Mouse (Mus musculus) forebrain, postnatal 0 days (tissue): ENCODE data around the gene Ankrd60. TPM values are rescaled to one million over a fixed set of nuclear protein-coding genes. Genes with fewer than 3 reads are reported as not detected.

ENCODE experiments used
- ATAC-seq: fragments of 200-750 bp; cut with Nextera tagmentation; 2 replicates; pipeline ENCODE4 v1.8.0; 2017; ENCODE audit warnings: mild to moderate bottlenecking, moderate library complexity
- DNase-seq: peaks from one replicate; pipeline ENCODE4 v3.0.0-alpha.2; 2015
- H3K27ac ChIP-seq: fragments of 300-500 bp; sonication (generic); 2 replicates; pipeline ENCODE4 v1.5.1; 2014; ENCODE audit warnings: low read depth, mild to moderate bottlenecking, antibody characterized with exemption, low read length, moderate library complexity, mixed read lengths
- H3K27me3 ChIP-seq: fragments of 300-500 bp; sonication (generic); 2 replicates; pipeline ENCODE4 v1.6.1; 2014; ENCODE audit warnings: mild to moderate bottlenecking, low read length, mixed read lengths; ENCODE audit not compliant: insufficient read depth
- H3K36me3 ChIP-seq: fragments of 300-500 bp; sonication (generic); 2 replicates; pipeline ENCODE4 v1.6.1; 2014; ENCODE audit warnings: mild to moderate bottlenecking, moderate library complexity; ENCODE audit not compliant: insufficient read depth
- H3K4me1 ChIP-seq: fragments of 300-500 bp; sonication (generic); 2 replicates; pipeline ENCODE4 v1.6.1; 2014; ENCODE audit warnings: antibody characterized with exemption; ENCODE audit not compliant: insufficient read depth
- H3K4me2 ChIP-seq: fragments of 300-500 bp; sonication (generic); 2 replicates; pipeline ENCODE4 v1.6.1; 2014; ENCODE audit warnings: low read depth, mild to moderate bottlenecking, moderate library complexity
- H3K4me3 ChIP-seq: fragments of 300-500 bp; sonication (generic); 2 replicates; pipeline ENCODE4 v1.5.1; 2014; ENCODE audit warnings: low read depth, low read length, mixed read lengths
- H3K9ac ChIP-seq: fragments of 300-500 bp; sonication (generic); 2 replicates; pipeline ENCODE4 v1.6.1; 2014; ENCODE audit warnings: mild to moderate bottlenecking
- H3K9me3 ChIP-seq: fragments of 300-500 bp; sonication (generic); 2 replicates; pipeline ENCODE4 v1.6.1; 2016; ENCODE audit warnings: low read length
- CTCF ChIP-seq: sonication (generic); IDR thresholded peaks from 2 replicates; pipeline ENCODE4 v1.5.1; 2016; ENCODE audit warnings: antibody characterized with exemption, control low read depth, low read depth
- WGBS: fragments of 180-500 bp; shearing (Covaris S2); extraction: QIAGEN DNeasy Blood & Tissue Kit; methylation state at CpG from one replicate; pipeline ENCODE4 v1.1.7; 2014; 5-methylcytosine and 5-hydroxymethylcytosine counted together
- polyA plus RNA-seq: library from polyadenylated mRNA; unstranded; fragments of >200 nt; fragmentation: Nextera tagmentation; extraction: Ambion mirVana; gene quantifications from 2 replicates; pipeline ENCODE4 v1.2.1, GENCODE M21; 2015
- total RNA-seq: library from RNA; depleted of rRNA; stranded (reverse); fragments of >200 nt; gene quantifications from 2 replicates; pipeline ENCODE4 v1.2.3, GENCODE M21; 2014

The Ankrd60 gene
- total and polyA plus RNA-seq, 2 experiments from 2014 or later, result not detected

DNA sequence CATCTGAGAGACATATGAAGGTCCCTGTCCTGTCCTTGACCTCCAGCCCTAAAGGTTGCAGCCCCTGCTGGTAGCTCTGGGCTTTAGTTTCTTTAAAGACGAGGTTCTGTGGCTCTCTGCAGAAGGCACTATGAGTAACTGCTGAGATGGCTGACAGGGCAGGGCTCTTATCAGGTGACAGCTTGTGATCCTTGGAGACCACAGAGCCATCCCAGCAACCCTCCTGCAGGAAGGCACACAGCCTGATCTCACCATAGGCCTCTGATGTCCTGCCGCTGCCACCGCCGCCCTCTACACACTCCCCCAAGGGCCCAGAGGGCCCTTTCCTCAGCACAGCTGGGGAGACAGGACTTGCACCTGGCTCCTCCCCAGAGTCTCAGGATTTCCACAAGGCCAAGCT, 36.4 kb downstream of the Ankrd60 start:
- Histone ChIP-seq H3K4me3 (no peak overlapping the region), H3K27me3 (no peaks in the 10 kb centered on the region), H3K9me3 (no peaks in the 10 kb centered on the region), H3K4me1 (no peaks in the 10 kb centered on the region), H3K9ac (no peak overlapping the region), H3K27ac (no peak overlapping the region), H3K36me3 (no peaks in the 10 kb centered on the region), H3K4me2 (no peak overlapping the region)
- DNase-seq, result no peak
- WGBS, result 80% methylated on average over 4 of the region's 4 CpGs
- no peak for ATAC-seq
- TF ChIP-seq CTCF, result no peak

DNA sequence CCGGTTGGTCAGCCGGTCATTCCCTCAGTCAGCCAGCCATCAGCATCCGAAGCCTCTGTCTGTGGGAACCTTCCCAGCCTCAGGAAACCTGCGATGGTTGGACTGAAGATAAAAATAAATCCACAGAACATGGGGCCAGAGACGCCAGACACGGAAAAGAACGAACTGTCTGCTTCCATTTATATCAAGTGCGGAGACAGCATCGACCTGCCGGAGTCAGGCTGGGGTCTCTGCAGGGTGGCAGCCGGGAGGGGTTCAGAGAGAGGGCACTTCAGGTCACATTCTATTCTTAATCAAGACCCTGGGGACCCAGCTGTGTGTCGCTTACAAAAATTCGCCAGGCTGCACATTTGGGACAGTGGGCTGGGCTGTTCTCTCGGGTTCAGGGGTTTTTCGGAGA, 38.4 kb downstream of the Ankrd60 start:
- no peak overlapping the region for H3K9ac ChIP-seq
- no peaks in the 10 kb centered on the region for H3K27me3 ChIP-seq

DNA sequence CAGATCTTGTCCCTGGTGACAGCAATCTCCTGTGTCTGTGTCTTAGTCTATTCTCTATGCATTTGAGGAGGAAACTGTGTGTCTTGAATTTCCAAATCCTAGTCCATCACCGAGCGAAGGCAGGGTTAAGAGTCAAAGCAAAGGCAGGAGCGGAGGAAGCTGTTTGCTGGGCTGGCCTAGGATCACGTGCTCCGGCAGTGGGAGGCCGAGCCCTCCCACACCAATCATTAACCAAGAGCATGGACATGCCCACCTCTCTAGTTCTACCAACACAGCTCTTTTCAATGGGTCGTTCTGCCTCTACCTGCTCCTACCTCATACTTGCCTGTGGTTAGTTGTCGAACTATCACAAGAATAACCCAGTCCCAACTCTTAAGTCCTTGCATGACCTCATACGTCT, 42.3 kb downstream of the Ankrd60 start:
- Histone ChIP-seq H3K36me3 (no peaks in the 10 kb centered on the region), H3K4me3 (no peak overlapping the region), H3K27me3 (no peaks in the 10 kb centered on the region), H3K4me1 (no peaks in the 10 kb centered on the region), H3K27ac (no peak overlapping the region), H3K9me3 (no peaks in the 10 kb centered on the region), H3K9ac (no peak overlapping the region), H3K4me2 (no peak overlapping the region)
- ATAC-seq, result no peak
- no peak for TF ChIP-seq CTCF
- no peak for DNase-seq
- WGBS, result 94% methylated on average over 9 of the region's 9 CpGs

More for the DNA sequence above, 38.4 kb downstream of the Ankrd60 start:
- DNase-seq (no peak), ATAC-seq (no peak)
- no peak overlapping the region for H3K27ac ChIP-seq
- no peaks in the 10 kb centered on the region for H3K4me1 ChIP-seq
- no peak overlapping the region for H3K4me3 ChIP-seq
- no peaks in the 10 kb centered on the region for H3K36me3 ChIP-seq
- no peaks in the 10 kb centered on the region for H3K9me3 ChIP-seq
- TF ChIP-seq CTCF, result no peak
- WGBS, result 63% methylated on average over 15 of the region's 15 CpGs
- H3K4me2 ChIP-seq, result no peak overlapping the region

DNA sequence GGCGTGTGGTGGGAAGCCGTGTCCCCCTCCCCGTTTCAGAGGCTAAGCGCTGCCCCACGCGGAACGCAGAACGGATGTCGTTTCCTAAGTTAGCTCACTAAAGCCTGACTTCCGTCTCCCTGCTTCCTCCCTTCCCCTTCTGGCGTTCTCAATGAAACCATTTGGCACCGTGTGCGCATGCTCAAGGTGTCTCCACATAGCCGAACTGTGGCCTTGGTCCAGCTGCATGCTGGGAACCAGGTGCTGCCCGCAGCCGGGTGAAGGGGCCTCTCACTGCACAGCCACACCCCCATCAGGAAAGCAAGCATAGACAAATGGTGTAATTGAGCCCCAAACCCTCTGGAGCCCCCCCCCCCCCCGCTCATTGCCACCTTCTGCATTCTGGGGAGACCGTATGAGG, 42.8 kb downstream of the Ankrd60 start:
- Histone ChIP-seq H3K4me1 (no peaks in the 10 kb centered on the region), H3K27ac (no peak overlapping the region), H3K4me2 (no peak overlapping the region), H3K9me3 (no peaks in the 10 kb centered on the region), H3K9ac (no peak overlapping the region), H3K36me3 (no peaks in the 10 kb centered on the region), H3K4me3 (no peak overlapping the region), H3K27me3 (no peaks in the 10 kb centered on the region)
- 86% methylated on average over 18 of the region's 18 CpGs for WGBS
- ATAC-seq, result no peak
- no peak for TF ChIP-seq CTCF
- no peak for DNase-seq

DNA sequence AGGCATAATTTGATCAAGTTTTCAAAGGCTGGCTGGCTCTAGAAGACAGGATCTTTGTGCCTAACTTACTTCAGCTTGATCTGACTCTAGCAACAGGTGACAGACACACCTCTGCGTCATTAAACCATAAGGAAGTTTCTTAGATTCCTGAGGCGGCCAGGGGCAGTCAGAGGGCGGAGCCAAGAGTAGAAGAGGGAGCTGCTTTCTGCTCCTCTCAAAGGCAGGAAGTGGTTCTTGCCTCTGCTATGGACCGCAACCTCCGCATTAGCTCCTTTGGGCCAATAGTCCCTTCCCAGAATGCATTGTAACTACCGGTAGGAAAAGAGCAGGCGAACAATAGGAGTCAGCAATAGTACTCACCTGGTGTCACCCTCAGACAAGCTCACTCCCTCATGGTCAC, 43.6 kb downstream of the Ankrd60 start:
- 83% methylated on average over 7 of the region's 7 CpGs for WGBS
- H3K4me1 ChIP-seq, result no peaks in the 10 kb centered on the region
- DNase-seq (no peak), ATAC-seq (no peak)
- H3K27me3 ChIP-seq, result no peaks in the 10 kb centered on the region
- no peak overlapping the region for H3K4me3 ChIP-seq
- H3K9me3 ChIP-seq, result no peaks in the 10 kb centered on the region
- no peak overlapping the region for H3K9ac ChIP-seq
- H3K27ac ChIP-seq, result no peak overlapping the region
- no peak for TF ChIP-seq CTCF
- H3K4me2 ChIP-seq, result no peak overlapping the region
- no peaks in the 10 kb centered on the region for H3K36me3 ChIP-seq

DNA sequence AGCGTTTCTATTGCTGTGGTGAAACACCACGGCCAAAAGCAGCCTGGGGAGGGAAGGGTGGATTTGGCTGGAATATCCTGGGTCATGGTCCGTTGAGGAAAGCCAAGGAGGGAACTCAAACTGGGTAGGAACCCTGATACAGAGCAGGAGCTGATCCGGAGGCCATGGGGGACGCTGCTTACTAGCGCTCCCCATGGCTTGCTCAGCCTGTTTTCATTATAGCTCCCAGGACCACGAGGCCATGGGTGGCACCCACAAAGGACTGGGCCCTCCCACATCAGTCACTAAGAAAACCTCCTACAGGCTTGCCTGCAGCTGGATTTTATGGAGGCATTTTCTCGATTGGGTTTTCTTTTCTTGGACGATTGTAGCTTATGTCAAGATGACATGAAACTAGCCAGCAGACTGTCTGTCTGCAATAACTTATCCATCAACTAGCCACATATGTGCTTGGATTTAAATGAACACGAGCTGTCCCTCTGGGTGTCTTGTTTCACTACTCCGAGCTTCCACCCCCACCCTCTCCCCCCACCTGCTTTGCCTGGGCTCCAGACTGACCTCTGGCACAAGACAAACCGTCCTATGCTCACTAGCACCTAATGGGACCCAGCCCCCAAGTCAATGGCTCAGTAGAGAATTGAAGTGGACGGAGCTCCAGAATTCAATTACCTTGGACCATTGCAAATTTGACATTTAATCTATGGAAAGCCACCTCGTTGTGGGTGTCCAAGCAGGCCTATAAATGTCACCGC, 45.3 kb downstream of the Ankrd60 start:
- H3K4me3 ChIP-seq, result no peak overlapping the region
- H3K4me1 ChIP-seq, result no peaks in the 10 kb centered on the region
- DNase-seq, result no peak
- ATAC-seq, result no peak
- no peaks in the 10 kb centered on the region for H3K9me3 ChIP-seq
- TF ChIP-seq CTCF, result no peak
- WGBS, result 79% methylated on average over 15 of the region's 15 CpGs
- no peak overlapping the region for H3K9ac ChIP-seq
- H3K27me3 ChIP-seq, result no peaks in the 10 kb centered on the region
- no peak overlapping the region for H3K27ac ChIP-seq
- H3K36me3 ChIP-seq, result no peaks in the 10 kb centered on the region
- H3K4me2 ChIP-seq, result no peak overlapping the region

GRCm38 (mm10) chr2:173528493-173528892, 49.7 kb downstream of the Ankrd60 start:
- TF ChIP-seq CTCF, result no peak
- Histone ChIP-seq H3K27me3 (no peaks in the 10 kb centered on the region), H3K4me1 (no peaks in the 10 kb centered on the region), H3K9me3 (no peaks in the 10 kb centered on the region), H3K36me3 (no peaks in the 10 kb centered on the region), H3K9ac (no peak overlapping the region), H3K4me3 (no peak overlapping the region), H3K4me2 (no peak overlapping the region), H3K27ac (no peak overlapping the region)
- ATAC-seq (no peak), DNase-seq (no peak)
- WGBS, result 89% methylated on average over 3 of the region's 3 CpGs
